Mouse (Mus musculus) lung, postnatal 14 days (tissue): ENCODE data around the gene Lbr.
A peak's percentile ranks its signal among the peaks of the same experiment; 100 is the strongest.
"Not testable (repeated sequence)": the region's sequence is repeated elsewhere in the genome, so short reads cannot be mapped to it uniquely, and the experiment has no call there.

ENCODE experiments used
- DNase-seq: peaks from one replicate; pipeline ENCODE4 v3.0.0; 2021

The Lbr gene

GRCm38 (mm10) chr1:181851521-181852310 lies 8.9 kb upstream of the Lbr start:
- DNase-seq = peak; percentile 63

- DNase-seq = no peak
Measured at GRCm38 (mm10) chr1:181850441-181850840, 7.6 kb upstream of the Lbr start.

DNA sequence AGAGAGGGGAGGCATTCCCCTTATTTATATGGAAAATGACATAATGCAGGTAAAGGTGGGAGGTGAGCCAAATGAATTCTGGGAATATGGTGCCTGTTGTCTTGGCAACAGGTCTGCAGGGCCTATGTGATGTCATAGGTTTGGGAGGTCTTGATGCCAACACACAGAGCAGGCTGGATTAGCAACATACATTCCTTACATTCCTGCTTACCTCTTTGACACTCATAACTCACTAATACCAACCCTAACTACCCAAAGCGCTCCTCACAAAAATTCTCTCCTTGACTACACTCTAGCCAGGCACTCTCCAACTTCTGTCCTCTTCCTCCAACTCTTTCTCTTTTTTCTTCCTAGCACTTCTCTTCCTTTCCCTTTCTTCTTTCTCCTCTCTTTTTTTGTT lies 5.4 kb upstream of the Lbr start:
- DNase-seq = no peak

- DNase-seq = no peak
Measured at GRCm38 (mm10) chr1:181847396-181847795, 4.5 kb upstream of the Lbr start.

DNA sequence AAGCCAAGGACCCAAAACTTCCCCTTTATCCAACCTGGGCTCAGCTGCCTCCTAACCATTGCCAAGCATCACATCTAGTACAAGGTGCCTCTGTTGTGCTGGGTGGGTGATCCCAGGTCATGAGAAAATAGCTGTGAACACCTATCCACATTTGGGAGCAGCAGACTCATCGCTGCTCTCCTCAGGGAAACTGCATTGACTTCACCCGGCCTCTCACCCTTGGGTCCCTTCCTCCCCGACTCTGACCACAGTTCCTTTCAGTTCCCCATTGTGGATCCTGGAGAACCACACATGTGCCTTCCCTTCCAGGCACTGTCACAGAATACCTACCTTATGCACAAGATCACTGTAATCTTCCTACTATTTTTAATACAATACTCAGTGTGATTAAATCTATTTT lies 2.9 kb upstream of the Lbr start:
- no peak for DNase-seq

- DNase-seq = no peak
Measured at GRCm38 (mm10) chr1:181844874-181845547, 2.2 kb upstream of the Lbr start.

DNA sequence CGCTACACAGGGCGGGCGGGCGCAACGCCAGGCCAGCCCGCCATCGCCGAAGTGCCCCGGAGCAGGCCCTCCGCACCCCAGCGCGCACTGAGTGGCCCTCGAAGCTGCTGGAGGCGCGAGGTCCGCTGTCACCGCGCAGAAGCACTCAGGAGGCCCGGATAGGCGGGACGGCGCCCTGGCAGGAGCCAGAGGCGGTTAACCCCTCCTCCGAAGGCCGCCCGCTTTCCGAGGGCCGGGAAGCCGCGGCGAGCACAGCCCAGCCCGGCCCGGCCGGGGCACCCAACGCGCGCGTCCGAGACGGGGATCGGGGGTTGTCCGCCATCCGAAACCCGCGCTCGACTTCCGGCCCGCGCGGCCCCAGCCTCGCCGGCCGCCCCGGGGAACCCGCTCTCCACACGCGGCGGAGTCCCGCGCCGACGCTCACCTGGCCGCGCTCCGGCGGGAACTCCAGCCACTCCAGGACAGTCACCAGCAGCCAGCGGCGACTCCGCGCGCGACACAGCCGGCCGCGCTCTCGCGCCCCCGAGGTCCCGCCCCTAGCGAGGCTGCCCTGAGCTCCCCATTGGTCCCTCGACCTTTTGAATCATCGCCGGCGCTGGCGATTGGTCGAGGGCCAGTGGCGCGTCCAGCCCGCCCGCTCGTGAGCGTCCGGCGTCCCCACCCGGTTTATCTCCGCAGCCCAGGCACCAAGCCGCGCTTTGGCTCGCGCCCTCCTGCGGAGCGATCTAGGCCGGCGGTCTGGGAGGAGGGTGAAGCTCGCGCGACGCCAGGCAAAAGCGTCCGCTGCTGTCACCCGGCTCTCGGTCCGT lies 778 bp downstream of the Lbr start:
- DNase-seq = peak; percentile 97

DNA sequence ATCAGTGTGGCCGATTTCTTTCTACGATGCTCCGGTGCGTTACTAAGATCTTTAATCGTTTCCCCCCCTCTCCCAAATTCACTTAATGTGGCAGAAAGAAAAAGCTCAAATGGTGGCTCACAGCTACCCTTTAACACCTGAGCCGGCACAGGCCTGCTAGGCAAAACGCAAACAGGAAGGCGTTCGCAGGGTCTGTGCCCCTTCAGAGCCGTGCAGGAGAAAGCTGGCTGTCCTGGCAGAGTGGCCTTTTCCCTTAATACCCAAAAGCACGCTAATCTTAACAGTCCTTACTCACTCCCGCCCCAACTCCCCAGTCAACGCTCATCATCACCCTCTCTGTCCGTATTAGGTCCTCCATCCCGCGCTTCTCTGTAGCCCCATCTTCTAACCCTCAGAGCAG lies 1.4 kb downstream of the Lbr start:
- peak; percentile 25 for DNase-seq

GRCm38 (mm10) chr1:181839746-181840366 lies 3.0 kb downstream of the Lbr start:
- DNase-seq = no peak

- DNase-seq = no peak
Measured at GRCm38 (mm10) chr1:181838111-181838510, 4.7 kb downstream of the Lbr start.

- no peak for DNase-seq
Measured at GRCm38 (mm10) chr1:181833143-181833542, 9.7 kb downstream of the Lbr start.

GRCm38 (mm10) chr1:181832720-181833119 lies 10.1 kb downstream of the Lbr start:
- DNase-seq = no peak

GRCm38 (mm10) chr1:181828365-181828764 lies 14.5 kb downstream of the Lbr start:
- peak; percentile 57 for DNase-seq

GRCm38 (mm10) chr1:181826716-181827115 lies 16.1 kb downstream of the Lbr start:
- DNase-seq = no peak

DNA sequence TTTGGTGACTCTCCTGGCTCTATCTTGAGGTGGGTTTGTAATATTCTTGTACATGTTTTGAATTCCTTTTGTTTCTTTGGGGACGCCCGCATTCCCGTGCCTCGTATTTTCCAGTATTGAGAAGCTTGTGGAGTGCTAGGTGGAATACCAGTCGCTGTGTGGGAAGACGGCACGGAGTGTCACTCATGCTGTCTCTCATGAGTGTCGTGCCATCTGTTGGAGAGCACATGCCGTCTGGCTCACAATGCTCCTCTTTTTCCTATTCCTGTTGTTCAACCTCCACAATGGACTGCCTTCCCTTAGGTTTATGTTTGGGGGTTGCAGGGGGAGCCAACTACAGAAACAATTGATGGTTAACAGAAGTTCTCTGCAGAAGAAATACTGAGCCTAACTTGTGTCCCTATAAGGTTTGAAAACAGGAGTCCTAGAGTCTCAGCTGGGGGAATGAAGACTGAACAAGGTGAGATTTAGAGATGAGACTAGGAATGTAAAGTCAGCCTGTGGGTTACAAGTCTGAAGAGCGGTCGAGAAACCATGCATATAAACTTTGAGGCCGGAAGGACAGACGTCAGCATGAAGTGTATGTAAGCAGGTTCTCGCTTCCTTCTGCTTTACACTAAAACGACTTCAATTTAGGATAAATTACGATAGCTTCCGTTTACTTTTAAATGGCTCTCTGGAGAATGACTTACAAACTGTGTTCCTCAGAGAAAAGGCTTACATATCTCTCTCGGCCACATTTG lies 31.2 kb downstream of the Lbr start:
- DNase-seq = no peak

DNA sequence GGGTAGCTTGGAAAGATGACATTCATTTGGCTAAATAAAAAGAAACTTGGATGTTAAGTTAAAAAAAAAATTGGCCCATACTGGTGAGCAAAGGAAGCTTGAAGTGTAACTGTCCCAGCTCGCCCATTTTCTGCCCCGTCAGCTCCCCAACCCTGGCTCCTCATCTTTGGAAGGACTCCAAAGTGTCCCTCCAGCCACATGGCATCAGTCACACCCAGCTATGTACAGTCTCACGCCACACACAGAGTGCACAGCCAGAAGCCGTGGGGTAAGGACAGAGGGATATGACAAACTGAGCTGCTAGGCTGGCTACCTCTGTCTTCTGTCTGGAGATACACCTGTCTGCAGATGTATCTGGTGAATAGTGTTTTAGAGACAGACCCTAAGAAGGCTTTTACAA lies 42.2 kb downstream of the Lbr start:
- no peak for DNase-seq

DNA sequence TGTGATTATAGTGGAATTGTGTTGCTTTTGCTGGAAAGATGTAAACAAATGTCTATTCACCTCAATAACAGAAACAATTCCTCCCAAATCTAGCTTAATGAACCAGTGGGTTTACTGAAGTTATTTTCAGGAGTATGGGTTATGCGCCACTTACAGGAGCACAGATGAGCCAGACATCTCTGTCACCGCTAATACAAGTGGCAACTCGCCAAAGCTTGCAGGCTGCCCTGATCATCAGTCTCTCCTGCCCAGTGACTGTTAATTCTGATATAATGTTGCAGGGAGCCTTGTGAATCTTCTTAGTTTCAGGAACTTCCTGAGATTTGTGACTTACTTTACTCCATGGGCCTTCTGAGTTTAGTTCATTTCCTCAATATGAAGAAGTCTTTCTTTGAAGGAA lies 42.9 kb downstream of the Lbr start:
- no peak for DNase-seq

DNA sequence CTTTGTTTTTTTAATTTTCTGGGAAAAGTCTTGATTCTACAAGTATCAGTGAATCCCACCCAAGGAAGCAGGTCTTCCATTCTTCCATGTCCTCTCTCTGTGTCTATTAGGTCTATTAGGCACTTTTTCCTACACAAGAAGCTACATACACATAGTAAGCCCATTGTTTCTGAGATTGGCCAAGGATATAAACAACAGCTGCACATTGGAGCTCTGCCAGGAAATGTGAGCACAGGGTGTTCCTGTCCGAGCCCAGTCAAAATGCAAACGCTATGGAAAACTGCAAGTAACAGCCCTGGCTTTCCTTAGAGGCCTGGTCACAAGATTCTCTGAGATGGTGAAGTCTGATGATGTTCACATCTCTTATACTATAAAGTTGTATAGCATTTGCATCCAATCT lies 49.3 kb downstream of the Lbr start:
- DNase-seq = peak; percentile 82

DNA sequence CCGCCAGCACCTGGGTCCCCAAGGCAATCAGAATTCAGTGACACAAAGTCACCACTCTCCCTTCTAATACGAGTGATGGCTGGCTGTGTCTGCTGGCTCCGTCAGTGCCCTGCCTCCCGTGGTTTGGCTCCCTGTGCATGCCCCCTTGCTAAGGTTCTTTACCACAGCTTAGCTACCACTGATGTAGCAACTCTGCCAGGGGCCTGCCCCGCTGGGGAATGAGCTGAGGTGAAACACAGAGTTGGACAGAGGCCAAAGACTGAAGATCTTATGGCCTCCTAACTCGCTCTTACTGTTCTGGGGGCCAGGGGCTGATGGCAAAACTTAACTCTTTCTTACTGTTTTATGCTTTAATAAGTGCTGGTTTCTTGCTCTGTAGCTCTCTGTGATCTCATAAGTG lies 52.9 kb downstream of the Lbr start:
- DNase-seq = no peak

DNA sequence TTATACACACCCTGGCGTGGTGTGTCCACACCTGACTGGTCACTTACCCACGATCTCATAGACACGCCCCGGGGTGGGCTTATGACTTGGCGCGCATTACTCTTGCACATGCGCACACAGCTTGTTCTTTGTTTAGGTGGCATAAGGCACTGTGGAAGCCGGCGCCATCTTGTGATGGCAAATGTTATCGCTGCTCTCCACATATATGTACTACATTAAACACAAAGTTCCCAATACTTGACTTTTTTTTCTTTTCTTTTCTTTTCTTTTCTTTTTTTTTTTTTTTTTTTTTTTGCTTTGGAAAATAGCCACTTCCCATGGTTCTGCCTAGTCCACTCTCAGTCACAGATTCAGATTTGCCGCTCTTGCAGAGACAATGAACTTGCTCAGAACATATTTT lies 60.2 kb downstream of the Lbr start:
- DNase-seq = not testable (repeated sequence)

GRCm38 (mm10) chr1:181776541-181776940 lies 66.3 kb downstream of the Lbr start:
- DNase-seq = no peak

DNA sequence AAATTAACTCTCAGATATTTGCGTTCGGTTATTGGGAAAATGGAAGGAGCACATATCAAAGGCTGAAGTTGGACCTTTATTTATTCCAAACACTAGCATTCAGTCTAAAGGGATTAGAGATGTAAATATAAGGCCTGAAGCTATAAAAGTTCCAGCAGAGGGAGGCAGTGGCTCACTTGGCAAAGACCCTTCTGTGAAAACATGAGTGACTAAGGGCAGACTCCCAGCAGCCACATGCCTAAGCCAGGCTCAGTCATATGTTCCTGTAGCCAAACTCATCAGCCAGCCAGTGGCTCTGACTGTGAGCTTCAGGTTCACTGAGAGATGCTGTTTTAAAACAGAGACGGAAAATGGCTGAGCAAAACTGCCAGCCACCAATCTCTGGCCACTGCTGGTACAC lies 71.0 kb downstream of the Lbr start:
- no peak for DNase-seq

GRCm38 (mm10) chr1:181769392-181769791 lies 73.5 kb downstream of the Lbr start:
- no peak for DNase-seq
